Mouse (Mus musculus) neural tube, embryonic 14.5 days (tissue): ENCODE results near the gene Cetn3. TPM values are rescaled to one million over a fixed set of nuclear protein-coding genes. Genes with fewer than 3 reads are reported as not detected.

Source experiments
- ATAC-seq: fragments of 200-750 bp; cut with Nextera tagmentation; 2 replicates; pipeline ENCODE4 v1.8.0; 2017; ENCODE audit warnings: low read depth, mild to moderate bottlenecking, moderate TSS enrichment, moderate library complexity
- H3K27ac ChIP-seq: fragments of 300-500 bp; sonication (generic); 2 replicates; pipeline ENCODE4 v1.5.1; 2014; ENCODE audit warnings: low read depth, mild to moderate bottlenecking, control low read depth, low read length, moderate library complexity, mixed read lengths
- H3K27me3 ChIP-seq: fragments of 300-500 bp; sonication (generic); 2 replicates; pipeline ENCODE4 v1.6.1; 2014; ENCODE audit warnings: low read length; ENCODE audit not compliant: control insufficient read depth, insufficient read depth
- H3K36me3 ChIP-seq: fragments of 300-500 bp; sonication (generic); 2 replicates; pipeline ENCODE4 v1.6.1; 2014; ENCODE audit warnings: low read length, mixed read lengths; ENCODE audit not compliant: control insufficient read depth, insufficient read depth
- H3K4me1 ChIP-seq: fragments of 300-500 bp; sonication (generic); 2 replicates; pipeline ENCODE4 v1.6.1; 2014; ENCODE audit warnings: low read length; ENCODE audit not compliant: control insufficient read depth, insufficient read depth
- H3K4me2 ChIP-seq: fragments of 300-500 bp; sonication (generic); 2 replicates; pipeline ENCODE4 v1.6.1; 2014; ENCODE audit warnings: mild to moderate bottlenecking, low read depth, low read length, control low read depth
- H3K4me3 ChIP-seq: fragments of 300-500 bp; sonication (generic); 2 replicates; pipeline ENCODE4 v1.5.1; 2014; ENCODE audit warnings: low read depth, low read length, control low read depth, mixed read lengths
- H3K9ac ChIP-seq: fragments of 300-500 bp; sonication (generic); replicated peaks from 2 replicates; pipeline ENCODE4 v1.6.1; 2014; ENCODE audit warnings: low read depth, mild to moderate bottlenecking, control low read depth, low read length, mixed read lengths
- H3K9me3 ChIP-seq: fragments of 300-500 bp; sonication (generic); 2 replicates; pipeline ENCODE4 v1.6.1; 2016; ENCODE audit warnings: low read length; ENCODE audit not compliant: control insufficient read depth
- WGBS: fragments of 180-500 bp; shearing (Covaris S2); extraction: QIAGEN DNeasy Blood & Tissue Kit; methylation state at CpG from one replicate; pipeline ENCODE4 v1.1.7; 2014; 5-methylcytosine and 5-hydroxymethylcytosine counted together
- polyA plus RNA-seq: library from polyadenylated mRNA; unstranded; fragments of >200 nt; fragmentation: Nextera tagmentation; extraction: Ambion mirVana; gene quantifications from 2 replicates; pipeline ENCODE4 v1.2.1, GENCODE M21; 2014

The Cetn3 gene
- polyA plus RNA-seq: 277 and 283 TPM in 2 replicates

- H3K9ac ChIP-seq: peak within 1 kb of the TSS; percentile 80
- ATAC-seq: peak; percentile 95
Observed at GRCm38 (mm10) chr13:81782971-81783404, at the start of gene Cetn3. Gene Cetn3 (plus strand): TSS chr13:81783077.

GRCm38 (mm10) chr13:81736606-81737005 is 46.3 kb upstream of the Cetn3 start:
- Histone ChIP-seq H3K27ac (no peak overlapping the region), H3K36me3 (no peaks in the 10 kb centered on the region), H3K4me3 (no peak overlapping the region), H3K4me2 (no peak overlapping the region), H3K27me3 (no peaks in the 10 kb centered on the region), H3K9me3 (no peaks in the 10 kb centered on the region), H3K9ac (no peak overlapping the region), H3K4me1 (no peaks in the 10 kb centered on the region)
- ATAC-seq: no peak
- 91% methylated on average over 5 of the region's 5 CpGs for WGBS

More at GRCm38 (mm10) chr13:81782971-81783404, at the start of gene Cetn3:
- Histone ChIP-seq H3K4me2 (peak within 1 kb of the TSS; percentile 60), H3K4me1 (peaks cover 15% of the 10 kb centered on the region; the same call in 1 of the 2 replicates), H3K9me3 (no peaks in the 10 kb centered on the region), H3K27me3 (no peaks in the 10 kb centered on the region), H3K36me3 (no peaks in the 10 kb centered on the region; the same call in 1 of the 2 replicates), H3K4me3 (peak within 1 kb of the TSS; percentile 66), H3K27ac (peak within 1 kb of the TSS; percentile 99)
- WGBS: under 1% methylated on average over 29 of the region's 29 CpGs

- Histone ChIP-seq H3K4me2 (no peak overlapping the region), H3K9me3 (no peaks in the 10 kb centered on the region), H3K9ac (no peak overlapping the region), H3K36me3 (no peaks in the 10 kb centered on the region), H3K27ac (no peak overlapping the region), H3K4me1 (no peaks in the 10 kb centered on the region), H3K27me3 (no peaks in the 10 kb centered on the region), H3K4me3 (no peak overlapping the region)
- ATAC-seq: no peak
- 54% methylated on average over 3 of the region's 3 CpGs for WGBS
Observed at GRCm38 (mm10) chr13:81740898-81741297, 42.0 kb upstream of the Cetn3 start.

- no peak overlapping the region for H3K9ac ChIP-seq
- 47% methylated on average over 10 of the region's 10 CpGs for WGBS
- no peaks in the 10 kb centered on the region for H3K9me3 ChIP-seq
- H3K4me2 ChIP-seq: no peak overlapping the region
- no peaks in the 10 kb centered on the region for H3K27me3 ChIP-seq
- H3K36me3 ChIP-seq: no peaks in the 10 kb centered on the region
- H3K4me3 ChIP-seq: no peak overlapping the region
- H3K4me1 ChIP-seq: no peaks in the 10 kb centered on the region
- no peak for ATAC-seq
- no peak overlapping the region for H3K27ac ChIP-seq
Observed at GRCm38 (mm10) chr13:81743391-81744091, 39.3 kb upstream of the Cetn3 start.

GRCm38 (mm10) chr13:81744092-81744396 is 38.8 kb upstream of the Cetn3 start:
- Histone ChIP-seq H3K4me1 (no peaks in the 10 kb centered on the region), H3K27me3 (no peaks in the 10 kb centered on the region), H3K9me3 (no peaks in the 10 kb centered on the region), H3K4me3 (no peak overlapping the region), H3K9ac (no peak overlapping the region), H3K4me2 (no peak overlapping the region), H3K27ac (no peak overlapping the region), H3K36me3 (no peaks in the 10 kb centered on the region)
- 50% methylated on average over 2 of the region's 2 CpGs for WGBS
- no peak for ATAC-seq

- H3K9me3 ChIP-seq: no peaks in the 10 kb centered on the region
- no peak for ATAC-seq
- no peaks in the 10 kb centered on the region for H3K27me3 ChIP-seq
- H3K9ac ChIP-seq: no peak overlapping the region
- no peaks in the 10 kb centered on the region for H3K4me1 ChIP-seq
- no peak overlapping the region for H3K4me2 ChIP-seq
- H3K4me3 ChIP-seq: no peak overlapping the region
- H3K27ac ChIP-seq: no peak overlapping the region
- no peaks in the 10 kb centered on the region for H3K36me3 ChIP-seq
Observed at GRCm38 (mm10) chr13:81754878-81755277, 28.0 kb upstream of the Cetn3 start.

- Histone ChIP-seq H3K27me3 (no peaks in the 10 kb centered on the region), H3K9ac (no peak overlapping the region), H3K36me3 (no peaks in the 10 kb centered on the region), H3K4me1 (no peaks in the 10 kb centered on the region), H3K27ac (no peak overlapping the region), H3K4me3 (no peak overlapping the region), H3K4me2 (no peak overlapping the region), H3K9me3 (no peaks in the 10 kb centered on the region)
- ATAC-seq: no peak
- WGBS: 94% methylated on average over 1 of the region's 1 CpGs
Observed at GRCm38 (mm10) chr13:81755324-81755723, 27.6 kb upstream of the Cetn3 start.

GRCm38 (mm10) chr13:81757058-81757660 is 25.7 kb upstream of the Cetn3 start:
- WGBS: 77% methylated on average over 5 of the region's 5 CpGs
- no peaks in the 10 kb centered on the region for H3K4me1 ChIP-seq

GRCm38 (mm10) chr13:81760379-81760778 is 22.5 kb upstream of the Cetn3 start:
- Histone ChIP-seq H3K27ac (no peak overlapping the region), H3K4me2 (no peak overlapping the region), H3K27me3 (no peaks in the 10 kb centered on the region), H3K36me3 (no peaks in the 10 kb centered on the region), H3K4me3 (no peak overlapping the region), H3K9me3 (no peaks in the 10 kb centered on the region), H3K4me1 (no peaks in the 10 kb centered on the region), H3K9ac (no peak overlapping the region)
- peak; percentile 54; the same call in 1 of the 2 replicates for ATAC-seq
- 36% methylated on average over 3 of the region's 3 CpGs for WGBS

More at GRCm38 (mm10) chr13:81757058-81757660, 25.7 kb upstream of the Cetn3 start:
- Histone ChIP-seq H3K4me3 (no peak overlapping the region), H3K9ac (no peak overlapping the region), H3K27ac (no peak overlapping the region), H3K4me2 (no peak overlapping the region), H3K27me3 (no peaks in the 10 kb centered on the region), H3K9me3 (no peaks in the 10 kb centered on the region), H3K36me3 (no peaks in the 10 kb centered on the region)
- no peak for ATAC-seq
